Mouse (Mus musculus): ENCODE data around the gene Abhd6. TPM values are rescaled to one million over a fixed set of nuclear protein-coding genes. Genes with fewer than 3 reads are reported as not detected.

The Abhd6 gene
- polyA plus RNA-seq, 1 experiment from 2014 or later: 20.0 TPM

- ATAC-seq (ENCODE audit: low read depth) (no peak), DNase-seq (ENCODE audit: low spot score) (no peak)
- H3K9me3 ChIP-seq (ENCODE audit: control insufficient read depth, low read length): no peaks in the 10 kb centered on the region
- no peaks in the 10 kb centered on the region for H3K27me3 ChIP-seq (replicated peaks; ENCODE audit: control insufficient read depth, insufficient read depth, low read length)
- WGBS: 38% methylated on average over 3 of the region's 3 CpGs
- H3K4me1 ChIP-seq (ENCODE audit: control insufficient read depth, insufficient read depth, low read length): no peaks in the 10 kb centered on the region
- no peak overlapping the region for H3K4me3 ChIP-seq (ENCODE audit: low read depth, low read length)
- no peak overlapping the region for H3K4me2 ChIP-seq (ENCODE audit: low read depth, low read length)
- H3K9ac ChIP-seq (ENCODE audit: low read depth, low read length): no peak overlapping the region
- H3K36me3 ChIP-seq (ENCODE audit: control insufficient read depth, insufficient read depth, low read length): peaks cover 14% of the 10 kb centered on the region; the same call in 1 of the 2 replicates
- no peak overlapping the region for H3K27ac ChIP-seq (replicated peaks; ENCODE audit: low read depth, low read length)
Measured at GRCm38 (mm10) chr14:8094931-8095561, 92.3 kb downstream of the Abhd6 start.

DNA sequence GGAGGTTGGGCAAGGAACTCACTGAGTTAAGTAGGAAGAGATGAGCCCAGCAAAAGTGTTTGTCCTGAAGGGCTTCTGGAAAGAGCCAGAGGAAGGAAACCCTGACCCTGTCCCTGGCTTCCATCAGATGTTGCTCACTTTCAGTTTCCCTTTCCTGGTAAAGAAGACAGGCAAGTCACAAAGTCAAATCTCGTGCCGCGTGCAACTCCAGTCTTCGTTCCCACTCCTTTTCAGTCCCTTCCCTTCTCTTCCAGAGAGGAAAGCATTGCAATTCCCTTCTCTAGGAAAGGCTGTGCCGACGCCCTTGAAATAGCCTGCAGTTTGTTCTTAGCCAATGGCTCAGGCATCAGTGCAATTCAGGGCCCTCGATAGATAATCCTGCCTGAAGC is 92.9 kb downstream of the Abhd6 start:
- H3K9ac ChIP-seq (ENCODE audit: low read depth, low read length): no peak overlapping the region
- no peak overlapping the region for H3K4me3 ChIP-seq (ENCODE audit: low read depth, low read length)
- no peak for DNase-seq (ENCODE audit: low spot score)
- H3K27ac ChIP-seq (replicated peaks; ENCODE audit: low read depth, low read length): no peak overlapping the region
- H3K4me2 ChIP-seq (ENCODE audit: low read depth, low read length): no peak overlapping the region; the same call in 1 of the 2 replicates
- H3K4me1 ChIP-seq (ENCODE audit: control insufficient read depth, insufficient read depth, low read length): no peaks in the 10 kb centered on the region
- no peak for ATAC-seq (ENCODE audit: low read depth)
- no peaks in the 10 kb centered on the region for H3K27me3 ChIP-seq (replicated peaks; ENCODE audit: control insufficient read depth, insufficient read depth, low read length)
- H3K36me3 ChIP-seq (ENCODE audit: control insufficient read depth, insufficient read depth, low read length): peaks cover 9% of the 10 kb centered on the region; the same call in 1 of the 2 replicates
- H3K9me3 ChIP-seq (ENCODE audit: control insufficient read depth, low read length): no peaks in the 10 kb centered on the region
- WGBS: 60% methylated on average over 7 of the region's 7 CpGs

DNA sequence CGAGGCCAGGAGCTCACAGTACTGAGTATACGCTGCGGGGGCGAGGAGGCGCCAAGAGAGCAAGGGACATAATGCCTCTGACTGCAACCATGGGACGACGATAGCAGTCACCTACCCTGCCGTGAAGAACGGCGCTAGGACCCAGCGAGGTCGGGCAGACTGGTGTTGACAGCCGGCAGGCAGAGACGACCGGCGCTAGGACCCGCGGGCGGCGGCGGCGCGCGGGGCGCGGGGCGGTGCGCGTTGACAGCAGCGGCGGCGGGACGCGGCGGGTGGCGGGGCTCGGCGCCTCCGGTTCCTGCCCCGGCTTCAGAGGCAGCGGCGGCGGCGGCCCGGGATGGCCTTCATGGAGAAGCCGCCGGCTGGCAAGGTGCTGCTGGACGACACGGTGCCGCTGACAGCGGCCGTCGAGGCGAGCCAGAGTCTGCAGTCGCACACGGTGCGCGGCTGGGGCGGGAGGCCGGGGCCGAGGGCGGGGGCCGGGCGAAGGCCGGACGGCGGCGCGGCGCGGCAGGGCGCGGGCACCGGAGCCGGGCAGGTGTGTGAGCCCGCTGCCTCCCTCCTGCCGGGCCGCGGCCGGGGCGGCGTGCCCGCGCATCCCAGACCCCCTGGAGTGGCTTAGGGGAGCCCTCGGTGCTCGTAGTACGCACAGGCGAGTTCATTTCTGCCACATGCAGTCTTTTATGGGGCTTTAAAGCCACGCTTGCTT is 95.4 kb downstream of the Abhd6 start, which contains the start of gene Pxk:
TSS of gene Pxk (plus strand) at position 234 of the 709 bp plus-strand sequence.
- ATAC-seq (ENCODE audit: low read depth) (peak; percentile 97), DNase-seq (ENCODE audit: low spot score) (peak; percentile 94)
- H3K4me1 ChIP-seq (ENCODE audit: control insufficient read depth, insufficient read depth, low read length): no peaks in the 10 kb centered on the region
- peak within 1 kb of the TSS; percentile 78 for H3K9ac ChIP-seq (ENCODE audit: low read depth, low read length)
- no peaks in the 10 kb centered on the region for H3K36me3 ChIP-seq (ENCODE audit: control insufficient read depth, insufficient read depth, low read length)
- peak within 1 kb of the TSS; percentile 76 for H3K4me2 ChIP-seq (ENCODE audit: low read depth, low read length)
- WGBS: 0% methylated on average over 25 of the region's 89 CpGs
- H3K4me3 ChIP-seq (ENCODE audit: low read depth, low read length): peak within 1 kb of the TSS; percentile 85
- H3K27ac ChIP-seq (replicated peaks; ENCODE audit: low read depth, low read length): no peak within 1 kb of the TSS; the same call in 1 of the 2 replicates
- no peaks in the 10 kb centered on the region for H3K27me3 ChIP-seq (replicated peaks; ENCODE audit: control insufficient read depth, insufficient read depth, low read length)
- no peaks in the 10 kb centered on the region for H3K9me3 ChIP-seq (ENCODE audit: control insufficient read depth, low read length)

DNA sequence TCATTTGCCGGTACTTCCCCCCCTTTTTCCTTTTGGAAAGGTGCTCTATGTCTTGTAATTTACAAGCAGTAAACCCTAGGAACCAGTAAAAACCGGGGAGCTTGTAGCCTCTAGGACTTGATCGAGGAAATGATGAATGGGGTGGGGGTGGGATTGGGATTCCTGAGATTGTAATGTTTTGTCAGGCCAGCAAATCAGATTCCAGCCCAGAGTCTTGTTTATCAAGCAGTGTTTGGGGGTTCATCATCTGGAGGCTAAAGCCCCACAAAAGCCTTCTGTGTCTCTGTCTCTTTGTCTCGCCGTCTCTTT is 95.9 kb downstream of the Abhd6 start:
- Histone ChIP-seq H3K4me3 (ENCODE audit: low read depth, low read length) (peak overlapping the region; percentile 85), H3K27me3 (replicated peaks; ENCODE audit: control insufficient read depth, insufficient read depth, low read length) (no peaks in the 10 kb centered on the region), H3K9me3 (ENCODE audit: control insufficient read depth, low read length) (no peaks in the 10 kb centered on the region), H3K36me3 (ENCODE audit: control insufficient read depth, insufficient read depth, low read length) (no peaks in the 10 kb centered on the region), H3K4me1 (ENCODE audit: control insufficient read depth, insufficient read depth, low read length) (no peaks in the 10 kb centered on the region), H3K27ac (replicated peaks; ENCODE audit: low read depth, low read length) (no peak overlapping the region; the same call in 1 of the 2 replicates), H3K4me2 (ENCODE audit: low read depth, low read length) (peak overlapping the region; percentile 76), H3K9ac (ENCODE audit: low read depth, low read length) (peak overlapping the region; percentile 78)
- DNase-seq (ENCODE audit: low spot score): peak; percentile 42
- under 1% methylated on average over 5 of the region's 5 CpGs for WGBS
- 0 out of 2 replicates have a peak, but pooled peaks have one; percentile 10 for ATAC-seq (ENCODE audit: low read depth)

GRCm38 (mm10) chr14:8099561-8100021 is 96.9 kb downstream of the Abhd6 start:
- ATAC-seq (ENCODE audit: low read depth) (no peak), DNase-seq (ENCODE audit: low spot score) (no peak)
- peak overlapping the region; percentile 76 for H3K4me2 ChIP-seq (ENCODE audit: low read depth, low read length)
- H3K4me3 ChIP-seq (ENCODE audit: low read depth, low read length): peak overlapping the region; percentile 85; the same call in 1 of the 2 replicates
- H3K27ac ChIP-seq (replicated peaks; ENCODE audit: low read depth, low read length): no peak overlapping the region
- no peaks in the 10 kb centered on the region for H3K27me3 ChIP-seq (replicated peaks; ENCODE audit: control insufficient read depth, insufficient read depth, low read length)
- H3K4me1 ChIP-seq (ENCODE audit: control insufficient read depth, insufficient read depth, low read length): no peaks in the 10 kb centered on the region
- WGBS: 50% methylated on average over 10 of the region's 10 CpGs
- H3K9ac ChIP-seq (ENCODE audit: low read depth, low read length): 0 out of 2 replicates have a peak overlapping the region, but pooled peaks have one; percentile 38
- H3K36me3 ChIP-seq (ENCODE audit: control insufficient read depth, insufficient read depth, low read length): no peaks in the 10 kb centered on the region
- H3K9me3 ChIP-seq (ENCODE audit: control insufficient read depth, low read length): no peaks in the 10 kb centered on the region

GRCm38 (mm10) chr14:8101886-8102285 is 99.2 kb downstream of the Abhd6 start:
- Histone ChIP-seq H3K4me1 (ENCODE audit: control insufficient read depth, insufficient read depth, low read length) (no peaks in the 10 kb centered on the region), H3K27ac (replicated peaks; ENCODE audit: low read depth, low read length) (no peak overlapping the region), H3K9ac (ENCODE audit: low read depth, low read length) (no peak overlapping the region), H3K9me3 (ENCODE audit: control insufficient read depth, low read length) (no peaks in the 10 kb centered on the region), H3K4me2 (ENCODE audit: low read depth, low read length) (no peak overlapping the region), H3K4me3 (ENCODE audit: low read depth, low read length) (no peak overlapping the region), H3K36me3 (ENCODE audit: control insufficient read depth, insufficient read depth, low read length) (no peaks in the 10 kb centered on the region), H3K27me3 (replicated peaks; ENCODE audit: control insufficient read depth, insufficient read depth, low read length) (no peaks in the 10 kb centered on the region)
- ATAC-seq (ENCODE audit: low read depth) (no peak), DNase-seq (ENCODE audit: low spot score) (no peak)
- WGBS: 88% methylated on average over 8 of the region's 8 CpGs

- Histone ChIP-seq H3K9me3 (ENCODE audit: control insufficient read depth, low read length) (no peaks in the 10 kb centered on the region), H3K36me3 (ENCODE audit: control insufficient read depth, insufficient read depth, low read length) (no peaks in the 10 kb centered on the region), H3K4me2 (ENCODE audit: low read depth, low read length) (no peak overlapping the region), H3K27me3 (replicated peaks; ENCODE audit: control insufficient read depth, insufficient read depth, low read length) (no peaks in the 10 kb centered on the region), H3K4me3 (ENCODE audit: low read depth, low read length) (no peak overlapping the region), H3K9ac (ENCODE audit: low read depth, low read length) (no peak overlapping the region), H3K4me1 (ENCODE audit: control insufficient read depth, insufficient read depth, low read length) (no peaks in the 10 kb centered on the region), H3K27ac (replicated peaks; ENCODE audit: low read depth, low read length) (no peak overlapping the region)
- no peak for DNase-seq (ENCODE audit: low spot score)
- WGBS: 81% methylated on average over 11 of the region's 12 CpGs
- ATAC-seq (ENCODE audit: low read depth): no peak
Measured at GRCm38 (mm10) chr14:8102676-8103075, 100.0 kb downstream of the Abhd6 start.

Data from embryonic facial prominence, embryonic 14.5 days (tissue).